Mouse (Mus musculus): ENCODE data around the gene Kif19a.

Kif19a gene

GRCm38 (mm10) chr11:114830433-114830773, 65.2 kb downstream of the Kif19a start:
- Histone ChIP-seq H3K4me1 (replicated peaks; ENCODE audit: low read depth, low read length) (peaks cover 49% of the 10 kb centered on the region), H3K27me3 (ENCODE audit: insufficient read depth, low read length) (peaks cover 2% of the 10 kb centered on the region), H3K9me3 (ENCODE audit: low read length) (no peaks in the 10 kb centered on the region), H3K4me3 (replicated peaks; ENCODE audit: low read length) (peak overlapping the region; percentile 81), H3K36me3 (ENCODE audit: insufficient read depth, low read length) (no peaks in the 10 kb centered on the region)
- TF ChIP-seq POU5F1 (IDR thresholded peaks at IDR 0.05; ENCODE audit: borderline replicate concordance, low read length) (no peak), NANOG (IDR thresholded peaks at IDR 0.05; ENCODE audit: borderline replicate concordance, low read length) (no peak)

- peaks cover 5% of the 10 kb centered on the region; the same call in 1 of the 2 replicates for H3K9me3 ChIP-seq (ENCODE audit: low read length)
- no peaks in the 10 kb centered on the region for H3K36me3 ChIP-seq (ENCODE audit: insufficient read depth, low read length)
- H3K4me1 ChIP-seq (replicated peaks; ENCODE audit: low read depth, low read length): peaks cover 58% of the 10 kb centered on the region
- TF ChIP-seq NANOG (IDR thresholded peaks at IDR 0.05; ENCODE audit: borderline replicate concordance, low read length): no peak
- no peak for TF ChIP-seq CTCF (conservative IDR thresholded peaks at IDR 0.05; ENCODE audit: low read length)
- no peak for TF ChIP-seq POU5F1 (IDR thresholded peaks at IDR 0.05; ENCODE audit: borderline replicate concordance, low read length)
- H3K4me3 ChIP-seq (replicated peaks; ENCODE audit: low read length): no peak overlapping the region
- H3K27me3 ChIP-seq (ENCODE audit: insufficient read depth, low read length): no peaks in the 10 kb centered on the region
Observed at GRCm38 (mm10) chr11:114833166-114833565, 68.0 kb downstream of the Kif19a start.
